In genomic region chr3:116085962-116086361, GRCm38 (mm10) we compare ENCODE assay signal across 24 mouse cellular contexts.
"Had no signal": no experiment of that assay in that cellular context is flagged by ENCODE, and none has a peak within 500 bp of the region (broad histone marks: within the 10 kb centered on the region; RNA-seq: fewer than 3 reads in every experiment).

No protein-coding gene starts in this region.

- H3K36me3 ChIP-seq: heart, embryonic 10.5 days; heart, embryonic 12.5 days; hindbrain, embryonic 10.5 days; hindbrain, embryonic 12.5 days; intestine, embryonic 15.5 days; limb, embryonic 10.5 days; limb, embryonic 12.5 days had no signal

- H3K27me3 ChIP-seq: heart, embryonic 12.5 days; hindbrain, embryonic 12.5 days; intestine, embryonic 15.5 days; limb, embryonic 12.5 days had no signal

- DNase-seq: forebrain, postnatal 0 days; gastrocnemius, postnatal 25 days; heart, adult 18-20 months; heart, postnatal 10 days; heart, postnatal 4 days; kidney, adult 18-20 months; kidney, adult 8-10 months; kidney, postnatal 10 days; kidney, postnatal 25 days; kidney, postnatal 4 days; liver had no signal

- H3K4me3 ChIP-seq: heart, embryonic 10.5 days; heart, embryonic 12.5 days; hindbrain, embryonic 10.5 days; hindbrain, embryonic 12.5 days; intestine, embryonic 15.5 days; layer of hippocampus, adult 2 months; left cerebral cortex, adult 2 months; limb, embryonic 10.5 days; limb, embryonic 12.5 days had no signal

- H3K4me2 ChIP-seq: heart, embryonic 12.5 days; hindbrain, embryonic 12.5 days; hindbrain, embryonic 14.5 days; intestine, embryonic 15.5 days; limb, embryonic 12.5 days had no signal

- H3K9me3 ChIP-seq: intestine, embryonic 15.5 days; limb, embryonic 10.5 days had no signal

- H3K27ac ChIP-seq: heart, embryonic 10.5 days; hindbrain, embryonic 10.5 days; hindbrain, embryonic 12.5 days; hindbrain, embryonic 14.5 days; intestine, embryonic 15.5 days; layer of hippocampus, adult 2 months; left cerebral cortex, adult 2 months; limb, embryonic 10.5 days; limb, embryonic 12.5 days had no signal

- H3K4me1 ChIP-seq: heart, embryonic 12.5 days; hindbrain, embryonic 10.5 days; hindbrain, embryonic 12.5 days had no signal

- ATAC-seq: forebrain, postnatal 0 days; hindbrain, embryonic 16.5 days; inflammation-experienced regulatory T-cells, adult 6 months; intestine, embryonic 15.5 days; intestine, postnatal 0 days had no signal

- H3K9ac ChIP-seq: forebrain, postnatal 0 days; heart, embryonic 12.5 days; hindbrain, embryonic 12.5 days; hindbrain, embryonic 14.5 days; intestine, embryonic 15.5 days; limb, embryonic 12.5 days had no signal
